Comparison of ENCODE assay signal across 19 mouse cellular contexts in the genomic region with DNA sequence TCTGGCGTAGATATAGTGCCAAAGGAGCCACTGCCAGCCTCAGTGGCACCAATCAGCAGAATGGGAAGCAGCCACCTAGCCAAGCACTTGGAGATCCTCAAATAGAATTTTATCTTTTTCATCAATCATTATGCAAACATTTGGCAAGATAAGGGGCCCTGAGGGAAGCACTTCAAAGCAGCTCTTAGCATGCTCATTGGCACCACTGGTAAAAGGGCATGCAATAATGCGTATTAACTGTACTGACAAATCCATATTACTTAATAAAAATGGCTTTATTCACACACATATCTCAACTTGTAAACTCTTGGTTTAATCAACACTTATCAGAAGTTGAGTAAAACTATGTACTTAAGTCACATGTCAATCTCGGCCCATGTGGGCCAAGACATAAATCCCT.
"Had no signal": no experiment of that assay in that cellular context is flagged by ENCODE, and none has a peak within 500 bp of the region (broad histone marks: within the 10 kb centered on the region; RNA-seq: fewer than 3 reads in every experiment).

No protein-coding gene starts in this region.

- H3K4me2 ChIP-seq: intestine, embryonic 15.5 days; limb, embryonic 12.5 days; limb, embryonic 15.5 days; liver, embryonic 13.5 days; lung, embryonic 15.5 days; midbrain, embryonic 12.5 days; midbrain, embryonic 15.5 days; neural tube, embryonic 12.5 days; neural tube, embryonic 15.5 days had no signal

- H3K27ac ChIP-seq: intestine, embryonic 15.5 days; limb, embryonic 12.5 days; limb, embryonic 15.5 days; liver, embryonic 13.5 days; lung, embryonic 15.5 days; macrophage; midbrain, embryonic 12.5 days; midbrain, embryonic 15.5 days; neural tube, embryonic 12.5 days; neural tube, embryonic 15.5 days had no signal

- H3K4me3 ChIP-seq: intestine, embryonic 15.5 days; limb, embryonic 12.5 days; limb, embryonic 15.5 days; liver, embryonic 13.5 days; lung, embryonic 15.5 days; midbrain, embryonic 12.5 days; midbrain, embryonic 15.5 days; neural tube, embryonic 12.5 days; neural tube, embryonic 15.5 days had no signal

- DNase-seq: kidney, adult 11 months; kidney, adult 8-10 months; kidney, postnatal 14 days; kidney, postnatal 4 days; left cerebral cortex, postnatal 4 days; liver, embryonic 13.5 days; right cerebral cortex, adult 18-20 months; right cerebral cortex, postnatal 25 days; thymus, adult 18-20 months; thymus, postnatal 36 days had no signal

- H3K9ac ChIP-seq: intestine, embryonic 15.5 days; limb, embryonic 12.5 days; limb, embryonic 15.5 days; liver, embryonic 13.5 days; lung, embryonic 15.5 days; midbrain, embryonic 12.5 days; midbrain, embryonic 15.5 days; neural tube, embryonic 12.5 days; neural tube, embryonic 15.5 days had no signal

- ATAC-seq: intestine, embryonic 15.5 days; midbrain, embryonic 15.5 days had no signal

- H3K9me3 ChIP-seq: intestine, embryonic 15.5 days; limb, embryonic 12.5 days; limb, embryonic 15.5 days; liver, embryonic 13.5 days; lung, embryonic 15.5 days; midbrain, embryonic 12.5 days; midbrain, embryonic 15.5 days; neural tube, embryonic 12.5 days; neural tube, embryonic 15.5 days had no signal

- H3K36me3 ChIP-seq: intestine, embryonic 15.5 days; limb, embryonic 12.5 days; limb, embryonic 15.5 days; liver, embryonic 13.5 days; lung, embryonic 15.5 days; midbrain, embryonic 12.5 days; midbrain, embryonic 15.5 days; neural tube, embryonic 12.5 days; neural tube, embryonic 15.5 days had no signal

- H3K27me3 ChIP-seq: intestine, embryonic 15.5 days; limb, embryonic 12.5 days; liver, embryonic 13.5 days; lung, embryonic 15.5 days; midbrain, embryonic 12.5 days; midbrain, embryonic 15.5 days; neural tube, embryonic 12.5 days; neural tube, embryonic 15.5 days had no signal

- H3K4me1 ChIP-seq: intestine, embryonic 15.5 days; limb, embryonic 15.5 days; midbrain, embryonic 12.5 days; midbrain, embryonic 15.5 days; neural tube, embryonic 12.5 days had no signal
